Mouse (Mus musculus): ENCODE measurements around the gene Vmn1r89.

Vmn1r89 gene

GRCm38 (mm10) chr7:13212720-13213119, at the start of gene Vmn1r89:
Gene Vmn1r89, plus strand, starts transcription at chr7:13213020.
- DNase-seq (ENCODE audit: low spot score) = no peak

DNA sequence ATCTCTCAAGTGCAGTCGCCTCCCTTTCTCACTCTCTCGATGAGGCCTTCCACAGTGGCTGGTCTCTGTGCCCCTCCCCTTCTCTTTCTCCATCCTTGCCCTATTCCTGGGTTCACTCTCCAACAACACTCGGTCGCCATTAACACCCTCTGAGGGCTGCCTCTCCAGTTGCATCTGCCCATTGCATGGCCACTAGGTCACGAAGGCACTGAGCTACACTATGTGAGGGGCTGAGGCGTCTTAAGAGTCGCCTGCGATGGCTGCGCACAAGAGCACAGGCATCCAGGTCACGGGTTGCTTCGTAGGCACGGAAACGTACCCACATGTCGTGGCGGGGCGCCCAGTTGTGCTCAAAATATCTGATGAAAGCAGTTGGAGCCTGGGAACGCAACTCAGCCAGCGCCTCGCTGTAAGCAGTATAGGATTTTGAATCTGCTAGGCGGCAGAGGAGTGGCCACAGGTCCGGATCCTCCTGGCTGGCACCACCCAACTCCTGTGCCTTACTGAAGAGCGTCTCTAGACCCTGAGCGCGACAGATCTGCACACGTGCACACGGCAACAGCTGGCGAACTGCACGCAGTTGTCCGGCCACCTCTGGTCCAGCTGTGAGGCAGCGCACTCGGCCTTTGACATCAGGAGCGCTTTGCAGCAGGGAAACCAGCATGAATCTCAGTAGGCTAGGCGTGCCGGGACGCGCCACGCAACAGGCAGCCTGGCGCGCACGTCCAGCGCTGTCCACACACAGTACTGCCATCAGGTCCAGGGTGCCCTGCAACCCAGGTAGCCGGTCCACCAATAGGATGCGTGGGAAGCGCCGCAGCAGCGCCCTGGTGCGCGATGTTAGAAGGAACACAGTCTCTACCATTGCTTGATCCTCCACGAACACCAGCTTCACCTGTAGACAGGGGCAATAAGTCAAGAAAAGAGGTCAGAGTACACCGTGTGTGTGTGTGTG, 48.2 kb downstream of the Vmn1r89 start:
- no peak for DNase-seq (ENCODE audit: low spot score)

- no peak for DNase-seq (ENCODE audit: low spot score)
These were observed 51.0 kb downstream of the Vmn1r89 start for GRCm38 (mm10) chr7:13263851-13264250.

- DNase-seq (ENCODE audit: low spot score) = no peak
These were observed 51.6 kb downstream of the Vmn1r89 start for GRCm38 (mm10) chr7:13264396-13264795.

- DNase-seq (ENCODE audit: low spot score) = no peak
These were observed 56.0 kb downstream of the Vmn1r89 start for GRCm38 (mm10) chr7:13268749-13269260.

- DNase-seq (ENCODE audit: low spot score) = no peak
These were observed 56.6 kb downstream of the Vmn1r89 start for GRCm38 (mm10) chr7:13269394-13269793.
